Mouse (Mus musculus): ENCODE data around the gene Oard1.

- TF ChIP-seq CTCF (IDR thresholded peaks at IDR 0.05; ENCODE audit: low read depth, low read length), result no peak
- TF ChIP-seq POLR2A (IDR thresholded peaks at IDR 0.05; ENCODE audit: insufficient read depth, low read length), result no peak
- no peak for TF ChIP-seq EP300 (IDR thresholded peaks at IDR 0.05; ENCODE audit: insufficient read depth, low read depth, low read length)
Observed at GRCm38 (mm10) chr17:48407154-48407553, 2.7 kb upstream of the Oard1 start.
